8 mouse cellular contexts compared by ENCODE assay signal in genomic region chr7:111029046-111029553, GRCm38 (mm10). TPM values are rescaled to one million over a fixed set of nuclear protein-coding genes. Genes with fewer than 3 reads are reported as not detected.
A peak's percentile ranks its signal among the peaks of the same experiment; 100 is the strongest.
DNase-seq lines count a peak whose midpoint lies in the region; ATAC-seq and TF ChIP-seq lines count a peak whose summit lies in the region.

No protein-coding gene starts in this region.

- H3K9ac ChIP-seq in forebrain, embryonic 13.5 days: peak overlapping the region; percentile 81
- peak overlapping the region; percentile 75 for H3K9ac ChIP-seq in liver, embryonic 14.5 days (replicated peaks)
- H3K9ac ChIP-seq in stomach, embryonic 14.5 days (replicated peaks; ENCODE audit: low read depth, low read length): peak overlapping the region; percentile 66

- intact Hi-C loops in gastrocnemius, postnatal 14 days (cut with DNase I; ENCODE audit: low total_unique reads): no loop called here

- no peak for TF ChIP-seq CTCF in liver, embryonic 14.5 days (IDR thresholded peaks at IDR 0.05; ENCODE audit: low read depth)

- ATAC-seq in CD4-positive, CD25-positive, alpha-beta regulatory T cell, adult 4 months: peak; percentile 56
- ATAC-seq in forebrain, embryonic 13.5 days: no peak; the same call in none of the 2 replicates
- peak; percentile 46 for ATAC-seq in liver, embryonic 14.5 days (ENCODE audit: insufficient read depth)
- ATAC-seq in stomach, embryonic 14.5 days (ENCODE audit: insufficient number of reproducible peaks, insufficient read depth, low FRiP score, low read depth): no peak

- DNase-seq in gastrocnemius, postnatal 14 days: peak; percentile 34
- DNase-seq in gastrocnemius, postnatal 10 days: no peak
- DNase-seq in liver, embryonic 14.5 days (ENCODE audit: low read depth in 3 of 3, low spot score in 3 of 3): no peak
- DNase-seq in cerebellum, postnatal 25 days: no peak
- DNase-seq in layer of hippocampus, postnatal 36 days: no peak

- H3K27ac ChIP-seq in forebrain, embryonic 13.5 days: peak overlapping the region; percentile 86
- peak overlapping the region; percentile 87 for H3K27ac ChIP-seq in liver, embryonic 14.5 days
- H3K27ac ChIP-seq in stomach, embryonic 14.5 days (ENCODE audit: low read length): peak overlapping the region; percentile 84

- peaks cover 15% of the 10 kb centered on the region for H3K4me1 ChIP-seq in forebrain, embryonic 13.5 days
- H3K4me1 ChIP-seq in liver, embryonic 14.5 days (replicated peaks; ENCODE audit: control insufficient read depth in 2 of 2, insufficient read depth in 2 of 2, low read length in 1 of 2): peaks cover 15 to 29% of the 10 kb centered on the region in 2 experiments
- peaks cover 6% of the 10 kb centered on the region; the same call in 1 of the 2 replicates for H3K4me1 ChIP-seq in stomach, embryonic 14.5 days (ENCODE audit: control insufficient read depth, insufficient read depth, low read length)

- peak overlapping the region; percentile 81 for H3K4me3 ChIP-seq in forebrain, embryonic 13.5 days
- peak overlapping the region; percentile 76 to 78 for H3K4me3 ChIP-seq in liver, embryonic 14.5 days (ENCODE audit: insufficient read depth in 1 of 2, low read depth in 2 of 2, low read length in 2 of 2)
- peak overlapping the region; percentile 93 for H3K4me3 ChIP-seq in stomach, embryonic 14.5 days (ENCODE audit: low read depth, low read length)

- no peaks in the 10 kb centered on the region for H3K27me3 ChIP-seq in forebrain, embryonic 13.5 days
- no peaks in the 10 kb centered on the region for H3K27me3 ChIP-seq in liver, embryonic 14.5 days (ENCODE audit: control insufficient read depth, insufficient read depth, low read length)
- H3K27me3 ChIP-seq in stomach, embryonic 14.5 days (ENCODE audit: control insufficient read depth, insufficient read depth, low read length): no peaks in the 10 kb centered on the region

- H3K36me3 ChIP-seq in forebrain, embryonic 13.5 days (ENCODE audit: poor library complexity, severe bottlenecking): peaks cover 15% of the 10 kb centered on the region
- peaks cover 10% of the 10 kb centered on the region for H3K36me3 ChIP-seq in liver, embryonic 14.5 days (replicated peaks; ENCODE audit: control insufficient read depth, insufficient read depth, low read depth)
- peaks cover 2% of the 10 kb centered on the region for H3K36me3 ChIP-seq in stomach, embryonic 14.5 days (ENCODE audit: control insufficient read depth, insufficient read depth, low read length)

- TF ChIP-seq EP300 in liver, embryonic 14.5 days (IDR thresholded peaks at IDR 0.05; ENCODE audit: low read depth): no peak

- under 1% methylated on average over 29 of the region's 29 CpGs for WGBS in forebrain, embryonic 13.5 days
- 1% methylated on average over 29 of the region's 29 CpGs for WGBS in liver, embryonic 14.5 days (ENCODE audit: insufficient replicate concordance)
- under 1% methylated on average over 29 of the region's 29 CpGs for WGBS in stomach, embryonic 14.5 days

- peak overlapping the region; percentile 75 for H3K4me2 ChIP-seq in forebrain, embryonic 13.5 days
- peak overlapping the region; percentile 77 for H3K4me2 ChIP-seq in liver, embryonic 14.5 days (ENCODE audit: low read depth)
- H3K4me2 ChIP-seq in stomach, embryonic 14.5 days (replicated peaks; ENCODE audit: low read depth, low read length): peak overlapping the region; percentile 87

- H3K9me3 ChIP-seq in forebrain, embryonic 13.5 days (replicated peaks): no peaks in the 10 kb centered on the region
- H3K9me3 ChIP-seq in liver, embryonic 14.5 days (ENCODE audit: control insufficient read depth, low read length): no peaks in the 10 kb centered on the region
- no peaks in the 10 kb centered on the region for H3K9me3 ChIP-seq in stomach, embryonic 14.5 days (ENCODE audit: control insufficient read depth, low read depth, low read length)

RNA-seq across cellular contexts. Expression of gene Ctr9, which starts 0.3 kb away (rescaled TPM):
- 10 to 100 TPM; 15.5 to 16.9 TPM for total RNA-seq in gastrocnemius, postnatal 14 days (2021)
- total RNA-seq in gastrocnemius, postnatal 10 days (2021): 10 to 100 TPM; 17.3 to 20.2 TPM
- polyA plus RNA-seq in CD4-positive, CD25-positive, alpha-beta regulatory T cell, adult 4 months (2017; shearing (Covaris generic)): 10 to 100 TPM; 39.0 to 49.5 TPM
- polyA plus RNA-seq in forebrain, embryonic 13.5 days (2015; fragmentation: Nextera tagmentation; extraction: Ambion mirVana): 89.4 and 89.8 TPM in 2 replicates
- 7.0 and 12.7 TPM in 2 replicates for polyA plus RNA-seq in liver, embryonic 14.5 days (2012; rRNA removed)
- 20.2 and 22.4 TPM in 2 replicates for polyA plus RNA-seq in liver, embryonic 14.5 days (2014; fragmentation: Nextera tagmentation; extraction: Ambion mirVana)
- polyA plus RNA-seq in stomach, embryonic 14.5 days (2014; fragmentation: Nextera tagmentation; extraction: Ambion mirVana): 60.2 and 63.3 TPM in 2 replicates
- total RNA-seq in layer of hippocampus, postnatal 36 days (2021): 10 to 100 TPM; 50.0 to 56.7 TPM

RNA-seq across cellular contexts. Expression of gene Mrvi1, which starts 46.8 kb away (rescaled TPM):
- total RNA-seq in gastrocnemius, postnatal 14 days (2021): 10 to 100 TPM in 1 of 2 experiments, 1 to 10 TPM in 1; 6.3 to 10.1 TPM
- 1 to 10 TPM; 4.7 to 7.0 TPM for total RNA-seq in gastrocnemius, postnatal 10 days (2021)
- polyA plus RNA-seq in CD4-positive, CD25-positive, alpha-beta regulatory T cell, adult 4 months (2017; shearing (Covaris generic)): under 1 TPM; 0.48 to 0.85 TPM
- polyA plus RNA-seq in forebrain, embryonic 13.5 days (2015; fragmentation: Nextera tagmentation; extraction: Ambion mirVana): 0.49 and 0.58 TPM in 2 replicates
- 3.7 TPM in 2 replicates for polyA plus RNA-seq in liver, embryonic 14.5 days (2012; rRNA removed)
- 4.7 and 5.5 TPM in 2 replicates for polyA plus RNA-seq in liver, embryonic 14.5 days (2014; fragmentation: Nextera tagmentation; extraction: Ambion mirVana)
- 30.0 and 36.3 TPM in 2 replicates for polyA plus RNA-seq in stomach, embryonic 14.5 days (2014; fragmentation: Nextera tagmentation; extraction: Ambion mirVana)
- 1 to 10 TPM; 1.3 to 2.7 TPM for total RNA-seq in layer of hippocampus, postnatal 36 days (2021)

RNA-seq across cellular contexts. Expression of gene Eif4g2, which starts 53.7 kb away (rescaled TPM):
- total RNA-seq in gastrocnemius, postnatal 14 days (2021): 100 to 1,000 TPM; 561 to 606 TPM
- 100 to 1,000 TPM; 723 to 740 TPM for total RNA-seq in gastrocnemius, postnatal 10 days (2021)
- polyA plus RNA-seq in CD4-positive, CD25-positive, alpha-beta regulatory T cell, adult 4 months (2017; shearing (Covaris generic)): 100 to 1,000 TPM; 830 to 908 TPM
- 1,138 and 1,216 TPM in 2 replicates for polyA plus RNA-seq in forebrain, embryonic 13.5 days (2015; fragmentation: Nextera tagmentation; extraction: Ambion mirVana)
- 63.6 and 135 TPM in 2 replicates for polyA plus RNA-seq in liver, embryonic 14.5 days (2012; rRNA removed)
- 464 and 494 TPM in 2 replicates for polyA plus RNA-seq in liver, embryonic 14.5 days (2014; fragmentation: Nextera tagmentation; extraction: Ambion mirVana)
- polyA plus RNA-seq in stomach, embryonic 14.5 days (2014; fragmentation: Nextera tagmentation; extraction: Ambion mirVana): 843 and 869 TPM in 2 replicates
- 100 to 1,000 TPM; 665 to 701 TPM for total RNA-seq in layer of hippocampus, postnatal 36 days (2021)

Comparison
In these comparisons a context has a peak if more than half of its experiments do, and no peak if none do; other contexts are left out.
1. ATAC-seq: peak in CD4-positive, CD25-positive, alpha-beta regulatory T cell, adult 4 months (single experiment) and liver, embryonic 14.5 days (single experiment); none in forebrain, embryonic 13.5 days (single experiment) and stomach, embryonic 14.5 days (single experiment).
2. Peak in every context shown above with its lines, with median percentiles within 50 percentile points of each other: H3K27ac ChIP-seq, H3K4me2 ChIP-seq, H3K4me3 ChIP-seq and H3K9ac ChIP-seq.